Mouse (Mus musculus): ENCODE data around the gene H6pd. TPM values are rescaled to one million over a fixed set of nuclear protein-coding genes. Genes with fewer than 3 reads are reported as not detected.
"Not testable (repeated sequence)": the region's sequence is repeated elsewhere in the genome, so short reads cannot be mapped to it uniquely, and the experiment has no call there.

H6pd gene
- polyA plus RNA-seq, 1 experiment from 2014 or later: 2.0 TPM

DNA sequence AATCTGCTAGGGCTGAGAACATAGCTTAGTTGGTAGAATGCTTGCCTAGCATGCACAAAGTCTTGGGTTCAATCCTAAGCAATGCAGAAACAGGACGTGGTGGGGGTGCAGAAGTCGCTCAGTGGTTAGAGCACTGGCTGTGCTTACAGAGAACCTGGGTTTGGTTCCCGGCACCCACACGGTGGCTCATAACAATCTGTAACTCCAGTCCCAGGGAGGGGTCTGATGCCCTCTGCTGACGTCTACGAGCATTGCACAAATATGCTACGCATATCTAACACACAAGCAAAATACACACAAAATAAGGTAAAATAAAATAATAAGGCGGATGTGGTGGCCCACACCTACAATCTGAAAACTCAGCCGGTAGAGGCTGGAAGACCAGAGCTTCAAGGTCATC is 34.8 kb upstream of the H6pd start:
- Histone ChIP-seq H3K9ac (replicated peaks; ENCODE audit: low read depth, low read length) (no peak overlapping the region), H3K27ac (ENCODE audit: low read depth, low read length) (no peak overlapping the region), H3K4me1 (ENCODE audit: control insufficient read depth, insufficient read depth, low read length) (peaks cover 10% of the 10 kb centered on the region), H3K9me3 (ENCODE audit: control insufficient read depth, low read length) (no peaks in the 10 kb centered on the region), H3K36me3 (ENCODE audit: control insufficient read depth, insufficient read depth, low read length) (no peaks in the 10 kb centered on the region), H3K4me2 (ENCODE audit: low read depth, low read length) (no peak overlapping the region), H3K27me3 (ENCODE audit: control insufficient read depth, insufficient read depth, low read length) (peaks cover 10% of the 10 kb centered on the region), H3K4me3 (ENCODE audit: low read depth, low read length) (no peak overlapping the region)
- no peak for ATAC-seq (ENCODE audit: low read depth)
- 96% methylated on average over 9 of the region's 9 CpGs for WGBS

GRCm38 (mm10) chr4:150041346-150042110 is 32.7 kb upstream of the H6pd start:
- WGBS: 84% methylated on average over 10 of the region's 10 CpGs
- Histone ChIP-seq H3K4me1 (ENCODE audit: control insufficient read depth, insufficient read depth, low read length) (no peaks in the 10 kb centered on the region), H3K9ac (replicated peaks; ENCODE audit: low read depth, low read length) (no peak overlapping the region), H3K36me3 (ENCODE audit: control insufficient read depth, insufficient read depth, low read length) (no peaks in the 10 kb centered on the region), H3K27me3 (ENCODE audit: control insufficient read depth, insufficient read depth, low read length) (no peaks in the 10 kb centered on the region), H3K9me3 (ENCODE audit: control insufficient read depth, low read length) (no peaks in the 10 kb centered on the region), H3K4me3 (ENCODE audit: low read depth, low read length) (no peak overlapping the region), H3K4me2 (ENCODE audit: low read depth, low read length) (no peak overlapping the region), H3K27ac (ENCODE audit: low read depth, low read length) (no peak overlapping the region)
- ATAC-seq (ENCODE audit: low read depth): no peak

- H3K4me2 ChIP-seq (ENCODE audit: low read depth, low read length); H3K9ac ChIP-seq (replicated peaks; ENCODE audit: low read depth, low read length); H3K27ac ChIP-seq (ENCODE audit: low read depth, low read length); ATAC-seq (ENCODE audit: low read depth); H3K27me3 ChIP-seq (ENCODE audit: control insufficient read depth, insufficient read depth, low read length); H3K4me1 ChIP-seq (ENCODE audit: control insufficient read depth, insufficient read depth, low read length); H3K9me3 ChIP-seq (ENCODE audit: control insufficient read depth, low read length); H3K36me3 ChIP-seq (ENCODE audit: control insufficient read depth, insufficient read depth, low read length); H3K4me3 ChIP-seq (ENCODE audit: low read depth, low read length): not testable (repeated sequence)
- 86% methylated on average over 1 of the region's 1 CpGs for WGBS
Observed at GRCm38 (mm10) chr4:150040856-150041255, 32.0 kb upstream of the H6pd start.

GRCm38 (mm10) chr4:150040003-150040581 is 31.3 kb upstream of the H6pd start:
- H3K27ac ChIP-seq (ENCODE audit: low read depth, low read length): no peak overlapping the region
- no peak overlapping the region for H3K4me3 ChIP-seq (ENCODE audit: low read depth, low read length)
- no peak overlapping the region for H3K9ac ChIP-seq (replicated peaks; ENCODE audit: low read depth, low read length)
- H3K9me3 ChIP-seq (ENCODE audit: control insufficient read depth, low read length): no peaks in the 10 kb centered on the region
- 83% methylated on average over 9 of the region's 9 CpGs for WGBS
- no peak overlapping the region for H3K4me2 ChIP-seq (ENCODE audit: low read depth, low read length)
- ATAC-seq (ENCODE audit: low read depth): no peak
- H3K27me3 ChIP-seq (ENCODE audit: control insufficient read depth, insufficient read depth, low read length): no peaks in the 10 kb centered on the region
- no peaks in the 10 kb centered on the region; the same call in 1 of the 2 replicates for H3K4me1 ChIP-seq (ENCODE audit: control insufficient read depth, insufficient read depth, low read length)
- H3K36me3 ChIP-seq (ENCODE audit: control insufficient read depth, insufficient read depth, low read length): no peaks in the 10 kb centered on the region

DNA sequence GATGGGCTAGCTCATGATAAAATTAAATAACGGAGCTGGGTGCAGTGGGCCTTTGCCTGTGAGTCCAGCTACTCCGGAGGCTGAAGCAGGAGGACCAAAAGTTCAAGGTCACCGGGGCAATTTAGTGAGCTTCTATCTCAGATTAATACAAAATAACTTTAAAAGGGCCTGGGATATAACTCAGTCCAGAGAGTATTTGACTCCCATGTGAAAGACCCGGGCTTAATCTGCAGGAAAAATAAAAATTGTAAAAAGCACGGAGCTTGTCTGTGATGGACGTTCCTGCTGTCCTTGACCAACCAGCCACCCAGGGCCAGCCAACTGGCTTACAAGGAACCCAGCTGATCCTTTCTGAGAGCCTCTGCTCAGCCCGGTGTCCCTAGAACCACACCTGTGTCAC is 29.7 kb upstream of the H6pd start:
- Histone ChIP-seq H3K4me2 (ENCODE audit: low read depth, low read length) (no peak overlapping the region), H3K9ac (replicated peaks; ENCODE audit: low read depth, low read length) (no peak overlapping the region), H3K9me3 (ENCODE audit: control insufficient read depth, low read length) (no peaks in the 10 kb centered on the region), H3K27ac (ENCODE audit: low read depth, low read length) (no peak overlapping the region), H3K4me1 (ENCODE audit: control insufficient read depth, insufficient read depth, low read length) (peaks cover 4% of the 10 kb centered on the region; the same call in 1 of the 2 replicates), H3K27me3 (ENCODE audit: control insufficient read depth, insufficient read depth, low read length) (peaks cover 13% of the 10 kb centered on the region), H3K4me3 (ENCODE audit: low read depth, low read length) (no peak overlapping the region), H3K36me3 (ENCODE audit: control insufficient read depth, insufficient read depth, low read length) (no peaks in the 10 kb centered on the region)
- ATAC-seq (ENCODE audit: low read depth): no peak
- 90% methylated on average over 7 of the region's 7 CpGs for WGBS

DNA sequence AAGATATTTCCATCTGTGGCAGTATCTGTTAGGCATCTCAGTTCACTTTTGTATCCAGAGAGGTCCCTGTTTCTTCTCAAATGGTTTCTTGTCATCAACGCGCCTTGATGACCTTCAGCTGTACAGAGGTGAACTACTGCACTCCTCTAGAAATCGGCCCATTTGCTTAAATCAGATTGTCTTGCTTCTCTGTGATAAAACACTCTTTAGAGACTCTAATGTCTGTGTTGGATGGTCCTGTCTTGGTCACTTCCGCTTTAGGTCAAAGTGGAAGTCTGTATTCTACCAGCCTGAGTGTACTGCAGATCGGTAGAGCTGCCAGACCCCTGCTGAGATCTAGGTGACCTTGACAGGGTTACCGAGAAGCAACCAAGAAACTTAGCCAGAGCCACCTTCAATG is 27.3 kb upstream of the H6pd start:
- WGBS: 87% methylated on average over 6 of the region's 6 CpGs
- no peak for ATAC-seq (ENCODE audit: low read depth)
- peaks cover 5% of the 10 kb centered on the region; the same call in 1 of the 2 replicates for H3K4me1 ChIP-seq (ENCODE audit: control insufficient read depth, insufficient read depth, low read length)
- peaks cover 32% of the 10 kb centered on the region for H3K27me3 ChIP-seq (ENCODE audit: control insufficient read depth, insufficient read depth, low read length)
- H3K4me3 ChIP-seq (ENCODE audit: low read depth, low read length): no peak overlapping the region
- H3K27ac ChIP-seq (ENCODE audit: low read depth, low read length): no peak overlapping the region
- H3K36me3 ChIP-seq (ENCODE audit: control insufficient read depth, insufficient read depth, low read length): no peaks in the 10 kb centered on the region
- H3K9ac ChIP-seq (replicated peaks; ENCODE audit: low read depth, low read length): no peak overlapping the region
- H3K9me3 ChIP-seq (ENCODE audit: control insufficient read depth, low read length): no peaks in the 10 kb centered on the region
- no peak overlapping the region for H3K4me2 ChIP-seq (ENCODE audit: low read depth, low read length)

DNA sequence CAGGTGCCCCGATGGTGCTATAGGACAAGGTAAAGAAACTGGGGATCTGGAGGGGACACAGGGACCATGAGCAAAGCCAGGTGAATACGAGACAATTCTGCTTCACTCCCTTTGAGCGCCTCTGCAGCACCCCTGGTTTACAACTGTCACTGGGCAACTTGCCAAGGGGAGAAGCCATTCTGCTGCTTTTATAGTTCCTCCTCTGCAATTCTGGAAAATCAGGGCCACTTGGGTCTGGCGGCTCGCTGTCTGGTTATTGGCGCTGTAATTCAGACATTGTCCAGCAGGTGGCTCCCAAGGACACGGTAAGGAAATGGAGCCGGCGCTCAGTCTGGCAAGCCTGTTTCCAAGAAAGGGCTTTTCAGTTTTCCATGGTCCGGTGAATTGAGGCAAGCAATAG is 26.5 kb upstream of the H6pd start:
- WGBS: 10% methylated on average over 10 of the region's 10 CpGs
- peak; percentile 31; the same call in 1 of the 2 replicates for ATAC-seq (ENCODE audit: low read depth)

GRCm38 (mm10) chr4:150033261-150033671 is 24.4 kb upstream of the H6pd start:
- no peaks in the 10 kb centered on the region for H3K36me3 ChIP-seq (ENCODE audit: control insufficient read depth, insufficient read depth, low read length)
- peaks cover 54% of the 10 kb centered on the region for H3K27me3 ChIP-seq (ENCODE audit: control insufficient read depth, insufficient read depth, low read length)
- H3K9me3 ChIP-seq (ENCODE audit: control insufficient read depth, low read length): no peaks in the 10 kb centered on the region
- peak overlapping the region; percentile 13 for H3K4me3 ChIP-seq (ENCODE audit: low read depth, low read length)
- peak overlapping the region; percentile 37 for H3K9ac ChIP-seq (replicated peaks; ENCODE audit: low read depth, low read length)
- under 1% methylated on average over 26 of the region's 31 CpGs for WGBS
- no peak overlapping the region for H3K27ac ChIP-seq (ENCODE audit: low read depth, low read length)
- ATAC-seq (ENCODE audit: low read depth): peak; percentile 70
- H3K4me1 ChIP-seq (ENCODE audit: control insufficient read depth, insufficient read depth, low read length): peaks cover 11% of the 10 kb centered on the region; the same call in 1 of the 2 replicates
- peak overlapping the region; percentile 50 for H3K4me2 ChIP-seq (ENCODE audit: low read depth, low read length)

More for the DNA sequence above, 26.5 kb upstream of the H6pd start:
- Histone ChIP-seq H3K4me1 (ENCODE audit: control insufficient read depth, insufficient read depth, low read length) (peaks cover 11% of the 10 kb centered on the region; the same call in 1 of the 2 replicates), H3K4me3 (ENCODE audit: low read depth, low read length) (no peak overlapping the region), H3K9ac (replicated peaks; ENCODE audit: low read depth, low read length) (no peak overlapping the region), H3K4me2 (ENCODE audit: low read depth, low read length) (no peak overlapping the region), H3K36me3 (ENCODE audit: control insufficient read depth, insufficient read depth, low read length) (no peaks in the 10 kb centered on the region), H3K9me3 (ENCODE audit: control insufficient read depth, low read length) (no peaks in the 10 kb centered on the region), H3K27ac (ENCODE audit: low read depth, low read length) (no peak overlapping the region), H3K27me3 (ENCODE audit: control insufficient read depth, insufficient read depth, low read length) (peaks cover 40% of the 10 kb centered on the region)

GRCm38 (mm10) chr4:150031234-150031890 is 22.5 kb upstream of the H6pd start:
- Histone ChIP-seq H3K36me3 (ENCODE audit: control insufficient read depth, insufficient read depth, low read length) (no peaks in the 10 kb centered on the region), H3K27ac (ENCODE audit: low read depth, low read length) (no peak overlapping the region), H3K9me3 (ENCODE audit: control insufficient read depth, low read length) (no peaks in the 10 kb centered on the region), H3K4me1 (ENCODE audit: control insufficient read depth, insufficient read depth, low read length) (peaks cover 11% of the 10 kb centered on the region; the same call in 1 of the 2 replicates), H3K27me3 (ENCODE audit: control insufficient read depth, insufficient read depth, low read length) (peaks cover 57% of the 10 kb centered on the region), H3K9ac (replicated peaks; ENCODE audit: low read depth, low read length) (no peak overlapping the region), H3K4me3 (ENCODE audit: low read depth, low read length) (peak overlapping the region; percentile 36), H3K4me2 (ENCODE audit: low read depth, low read length) (peak overlapping the region; percentile 85)
- WGBS: 21% methylated on average over 14 of the region's 14 CpGs
- no peak for ATAC-seq (ENCODE audit: low read depth)

Data from neural tube, embryonic 14.5 days (tissue).